Mouse (Mus musculus): Measurements from ENCODE around the gene Cd46.

DNA sequence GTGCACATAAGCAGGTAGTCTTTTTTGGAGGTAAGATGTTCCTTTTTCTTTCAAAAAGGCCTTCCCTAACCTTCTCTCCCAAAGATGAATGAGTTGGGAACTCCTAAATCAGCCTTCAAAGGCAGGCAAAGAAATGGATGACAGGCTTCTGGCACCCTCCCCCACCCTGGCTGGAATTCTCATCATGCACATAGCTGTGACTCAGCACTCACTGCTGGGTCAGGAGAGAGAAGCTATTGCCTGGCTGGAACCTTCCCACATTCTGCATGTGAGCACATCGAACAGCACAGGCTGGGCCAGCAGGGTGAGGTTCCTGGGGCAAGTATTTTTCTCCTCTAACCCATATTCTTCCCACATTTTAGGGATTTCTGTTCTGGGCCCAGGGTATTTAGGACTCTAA lies 58.1 kb downstream of the Cd46 start:
- TF ChIP-seq HCFC1 (IDR thresholded peaks at IDR 0.05; ENCODE audit: borderline replicate concordance, insufficient read depth, low read length) (no peak), ZNF384 (IDR thresholded peaks at IDR 0.05; ENCODE audit: low read depth, low read length) (no peak), MAFK (IDR thresholded peaks at IDR 0.05; ENCODE audit: insufficient read depth, low read depth, low read length) (peak; percentile 75; the same call in 1 of the 2 replicates)

All from ES-E14 (cell line).